Mouse (Mus musculus): Measurements from ENCODE around the gene Clasp1. TPM values are rescaled to one million over a fixed set of nuclear protein-coding genes. Genes with fewer than 3 reads are reported as not detected.

Gene Clasp1
- polyA plus RNA-seq, 1 experiment from 2014 or later = 24.9 TPM

DNA sequence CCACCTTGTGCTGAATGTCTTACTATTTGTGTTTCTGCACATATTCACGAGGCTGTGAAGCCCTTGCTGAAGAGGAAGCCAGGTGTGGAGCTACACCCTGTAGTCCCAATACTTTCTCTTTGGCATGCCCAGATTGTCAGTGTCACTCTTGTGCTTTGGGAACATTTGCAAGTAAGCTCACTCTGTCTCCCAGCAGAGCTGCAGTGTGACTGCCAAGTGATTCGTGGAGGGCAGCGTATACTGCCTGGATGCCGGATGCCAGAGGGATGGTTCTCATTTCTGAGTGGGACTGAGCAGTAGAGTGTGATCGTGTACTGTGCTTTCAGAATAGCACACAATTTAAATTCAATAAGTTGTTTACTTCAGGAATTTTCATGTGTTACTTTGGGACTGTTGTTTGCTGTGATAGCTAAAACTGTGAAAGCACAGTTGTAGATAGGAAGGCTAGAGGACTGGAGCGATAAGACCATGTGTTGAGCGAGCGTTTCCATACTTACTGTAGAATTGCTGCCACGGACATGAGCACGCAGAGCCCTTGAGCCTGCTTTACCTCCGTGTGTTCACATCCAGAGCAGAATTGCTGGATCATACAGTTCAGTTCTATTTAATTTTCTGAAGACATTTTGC lies 68.5 kb downstream of the Clasp1 start:
- 0 out of 2 replicates have a peak overlapping the region, but pooled peaks have one; percentile 11 for H3K9ac ChIP-seq (ENCODE audit: low read depth, low read length)
- WGBS = 54% methylated on average over 11 of the region's 11 CpGs
- H3K4me2 ChIP-seq (ENCODE audit: low read depth, low read length) = peak overlapping the region; percentile 15; the same call in 1 of the 2 replicates
- no peak overlapping the region for H3K4me3 ChIP-seq (ENCODE audit: low read length)
- H3K27ac ChIP-seq (ENCODE audit: low read length) = peak overlapping the region; percentile 47; the same call in 1 of the 2 replicates
- no peaks in the 10 kb centered on the region for H3K9me3 ChIP-seq (ENCODE audit: control insufficient read depth, low read length)
- peaks cover 27% of the 10 kb centered on the region for H3K4me1 ChIP-seq (ENCODE audit: control insufficient read depth, insufficient read depth, low read length)
- no peaks in the 10 kb centered on the region for H3K27me3 ChIP-seq (replicated peaks; ENCODE audit: control insufficient read depth, insufficient read depth, low read length)
- ATAC-seq = no peak
- H3K36me3 ChIP-seq (ENCODE audit: control insufficient read depth, insufficient read depth, low read length) = no peaks in the 10 kb centered on the region

GRCm38 (mm10) chr1:118457883-118458259 lies 69.0 kb downstream of the Clasp1 start:
- H3K27ac ChIP-seq (ENCODE audit: low read length) = peak overlapping the region; percentile 47
- WGBS = 61% methylated on average over 1 of the region's 1 CpGs
- H3K4me2 ChIP-seq (ENCODE audit: low read depth, low read length) = peak overlapping the region; percentile 15; the same call in 1 of the 2 replicates
- H3K36me3 ChIP-seq (ENCODE audit: control insufficient read depth, insufficient read depth, low read length) = no peaks in the 10 kb centered on the region
- no peaks in the 10 kb centered on the region for H3K9me3 ChIP-seq (ENCODE audit: control insufficient read depth, low read length)
- H3K27me3 ChIP-seq (replicated peaks; ENCODE audit: control insufficient read depth, insufficient read depth, low read length) = no peaks in the 10 kb centered on the region
- ATAC-seq = no peak
- no peak overlapping the region for H3K4me3 ChIP-seq (ENCODE audit: low read length)
- H3K4me1 ChIP-seq (ENCODE audit: control insufficient read depth, insufficient read depth, low read length) = peaks cover 27% of the 10 kb centered on the region
- H3K9ac ChIP-seq (ENCODE audit: low read depth, low read length) = no peak overlapping the region

GRCm38 (mm10) chr1:118458279-118458678 lies 69.4 kb downstream of the Clasp1 start:
- Histone ChIP-seq H3K4me1 (ENCODE audit: control insufficient read depth, insufficient read depth, low read length) (peaks cover 27% of the 10 kb centered on the region), H3K27me3 (replicated peaks; ENCODE audit: control insufficient read depth, insufficient read depth, low read length) (no peaks in the 10 kb centered on the region), H3K36me3 (ENCODE audit: control insufficient read depth, insufficient read depth, low read length) (no peaks in the 10 kb centered on the region), H3K4me2 (ENCODE audit: low read depth, low read length) (peak overlapping the region; percentile 64), H3K9me3 (ENCODE audit: control insufficient read depth, low read length) (no peaks in the 10 kb centered on the region), H3K9ac (ENCODE audit: low read depth, low read length) (no peak overlapping the region), H3K4me3 (ENCODE audit: low read length) (no peak overlapping the region; the same call in 1 of the 2 replicates), H3K27ac (ENCODE audit: low read length) (peak overlapping the region; percentile 47)
- WGBS = 38% methylated on average over 3 of the region's 3 CpGs
- peak; percentile 26; the same call in 1 of the 2 replicates for ATAC-seq

- no peaks in the 10 kb centered on the region; the same call in 1 of the 2 replicates for H3K36me3 ChIP-seq (ENCODE audit: control insufficient read depth, insufficient read depth, low read length)
- no peaks in the 10 kb centered on the region for H3K27me3 ChIP-seq (replicated peaks; ENCODE audit: control insufficient read depth, insufficient read depth, low read length)
- peak overlapping the region; percentile 64 for H3K4me2 ChIP-seq (ENCODE audit: low read depth, low read length)
- peaks cover 27% of the 10 kb centered on the region for H3K4me1 ChIP-seq (ENCODE audit: control insufficient read depth, insufficient read depth, low read length)
- H3K4me3 ChIP-seq (ENCODE audit: low read length) = peak overlapping the region; percentile 64
- no peaks in the 10 kb centered on the region for H3K9me3 ChIP-seq (ENCODE audit: control insufficient read depth, low read length)
- H3K9ac ChIP-seq (ENCODE audit: low read depth, low read length) = peak overlapping the region; percentile 73
- 1% methylated on average over 53 of the region's 53 CpGs for WGBS
- peak; percentile 96 for ATAC-seq
- H3K27ac ChIP-seq (ENCODE audit: low read length) = peak overlapping the region; percentile 97
Measured at GRCm38 (mm10) chr1:118458963-118459920, 70.4 kb downstream of the Clasp1 start.

GRCm38 (mm10) chr1:118460716-118461115 lies 71.9 kb downstream of the Clasp1 start:
- Histone ChIP-seq H3K9ac (ENCODE audit: low read depth, low read length) (no peak overlapping the region), H3K27ac (ENCODE audit: low read length) (no peak overlapping the region), H3K36me3 (ENCODE audit: control insufficient read depth, insufficient read depth, low read length) (peaks cover 8% of the 10 kb centered on the region; the same call in 1 of the 2 replicates), H3K4me2 (ENCODE audit: low read depth, low read length) (no peak overlapping the region), H3K4me3 (ENCODE audit: low read length) (no peak overlapping the region), H3K4me1 (ENCODE audit: control insufficient read depth, insufficient read depth, low read length) (peaks cover 27% of the 10 kb centered on the region), H3K9me3 (ENCODE audit: control insufficient read depth, low read length) (no peaks in the 10 kb centered on the region; the same call in 1 of the 2 replicates), H3K27me3 (replicated peaks; ENCODE audit: control insufficient read depth, insufficient read depth, low read length) (no peaks in the 10 kb centered on the region)
- ATAC-seq = no peak
- 88% methylated on average over 5 of the region's 5 CpGs for WGBS

DNA sequence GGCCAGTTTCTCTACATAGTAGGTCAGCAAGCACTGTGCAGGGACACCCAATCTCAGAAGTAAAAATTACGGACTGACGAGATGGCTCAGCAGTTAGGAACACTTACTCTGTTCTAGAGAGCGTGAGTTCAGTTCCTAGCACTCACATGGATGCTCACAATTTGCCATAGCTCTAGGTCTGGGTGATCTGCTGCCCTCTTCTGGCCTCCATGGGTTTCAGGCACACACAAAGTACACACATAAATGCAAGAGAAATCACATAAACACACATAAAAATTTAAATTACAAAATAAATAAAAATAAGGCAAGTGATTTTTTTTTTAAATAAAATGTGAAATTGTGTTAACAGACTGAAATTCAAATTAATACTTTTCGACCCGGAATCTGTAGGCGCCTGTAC lies 77.2 kb downstream of the Clasp1 start:
- peaks cover 12% of the 10 kb centered on the region for H3K36me3 ChIP-seq (ENCODE audit: control insufficient read depth, insufficient read depth, low read length)
- WGBS = 95% methylated on average over 6 of the region's 6 CpGs
- H3K4me1 ChIP-seq (ENCODE audit: control insufficient read depth, insufficient read depth, low read length) = no peaks in the 10 kb centered on the region
- H3K27ac ChIP-seq (ENCODE audit: low read length) = no peak overlapping the region
- no peak overlapping the region for H3K4me3 ChIP-seq (ENCODE audit: low read length)
- H3K9me3 ChIP-seq (ENCODE audit: control insufficient read depth, low read length) = no peaks in the 10 kb centered on the region; the same call in 1 of the 2 replicates
- no peaks in the 10 kb centered on the region for H3K27me3 ChIP-seq (replicated peaks; ENCODE audit: control insufficient read depth, insufficient read depth, low read length)
- no peak overlapping the region for H3K9ac ChIP-seq (ENCODE audit: low read depth, low read length)
- H3K4me2 ChIP-seq (ENCODE audit: low read depth, low read length) = no peak overlapping the region
- ATAC-seq = no peak

DNA sequence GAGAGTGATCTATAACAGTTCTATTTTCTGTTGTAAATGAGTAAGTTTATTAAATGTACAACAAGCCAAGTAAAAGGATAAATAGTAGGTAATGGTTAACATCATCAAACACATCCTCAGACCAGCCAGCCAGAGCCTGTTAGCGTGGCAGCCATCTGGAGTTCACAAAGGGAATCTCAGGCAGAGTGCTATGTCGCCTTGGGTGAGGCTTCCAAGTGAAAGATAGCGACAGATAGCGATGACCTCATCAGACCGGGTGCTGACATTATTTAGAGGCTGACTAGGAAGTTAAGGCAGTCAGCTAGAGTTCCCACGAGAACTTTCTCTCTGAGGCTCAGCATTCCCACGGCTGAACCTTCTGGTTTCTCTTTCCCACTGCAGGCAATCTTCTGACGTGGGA lies 83.5 kb downstream of the Clasp1 start:
- Histone ChIP-seq H3K27ac (ENCODE audit: low read length) (no peak overlapping the region), H3K9me3 (ENCODE audit: control insufficient read depth, low read length) (no peaks in the 10 kb centered on the region), H3K4me1 (ENCODE audit: control insufficient read depth, insufficient read depth, low read length) (no peaks in the 10 kb centered on the region; the same call in 1 of the 2 replicates), H3K27me3 (replicated peaks; ENCODE audit: control insufficient read depth, insufficient read depth, low read length) (no peaks in the 10 kb centered on the region), H3K36me3 (ENCODE audit: control insufficient read depth, insufficient read depth, low read length) (no peaks in the 10 kb centered on the region), H3K4me2 (ENCODE audit: low read depth, low read length) (no peak overlapping the region), H3K9ac (ENCODE audit: low read depth, low read length) (no peak overlapping the region), H3K4me3 (ENCODE audit: low read length) (no peak overlapping the region)
- WGBS = 68% methylated on average over 8 of the region's 8 CpGs
- ATAC-seq = no peak

DNA sequence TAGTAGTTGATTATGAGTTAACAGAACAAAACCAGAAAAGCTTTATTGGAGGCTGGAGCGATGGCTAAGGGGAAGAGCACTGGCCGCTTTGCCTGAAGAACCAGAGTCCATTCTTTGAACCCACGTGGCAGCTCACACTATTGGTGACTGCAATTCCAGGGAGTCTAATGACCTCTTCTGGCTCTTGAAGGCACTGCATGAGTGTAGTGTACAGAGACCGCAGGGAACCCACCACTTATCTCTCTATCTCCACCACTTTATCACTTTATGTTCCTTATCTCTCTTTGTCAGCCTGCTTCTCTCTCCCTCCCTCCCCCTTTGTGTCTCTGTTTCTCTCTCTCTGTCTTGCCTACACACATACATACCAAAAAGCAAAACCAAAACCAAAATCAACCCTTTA lies 88.1 kb downstream of the Clasp1 start:
- ATAC-seq = peak; percentile 87
- Histone ChIP-seq H3K9me3 (ENCODE audit: control insufficient read depth, low read length) (no peaks in the 10 kb centered on the region), H3K36me3 (ENCODE audit: control insufficient read depth, insufficient read depth, low read length) (no peaks in the 10 kb centered on the region), H3K9ac (ENCODE audit: low read depth, low read length) (no peak overlapping the region), H3K4me2 (ENCODE audit: low read depth, low read length) (no peak overlapping the region), H3K4me3 (ENCODE audit: low read length) (no peak overlapping the region), H3K4me1 (ENCODE audit: control insufficient read depth, insufficient read depth, low read length) (no peaks in the 10 kb centered on the region; the same call in 1 of the 2 replicates), H3K27ac (ENCODE audit: low read length) (no peak overlapping the region), H3K27me3 (replicated peaks; ENCODE audit: control insufficient read depth, insufficient read depth, low read length) (no peaks in the 10 kb centered on the region)
- 32% methylated on average over 4 of the region's 4 CpGs for WGBS

DNA sequence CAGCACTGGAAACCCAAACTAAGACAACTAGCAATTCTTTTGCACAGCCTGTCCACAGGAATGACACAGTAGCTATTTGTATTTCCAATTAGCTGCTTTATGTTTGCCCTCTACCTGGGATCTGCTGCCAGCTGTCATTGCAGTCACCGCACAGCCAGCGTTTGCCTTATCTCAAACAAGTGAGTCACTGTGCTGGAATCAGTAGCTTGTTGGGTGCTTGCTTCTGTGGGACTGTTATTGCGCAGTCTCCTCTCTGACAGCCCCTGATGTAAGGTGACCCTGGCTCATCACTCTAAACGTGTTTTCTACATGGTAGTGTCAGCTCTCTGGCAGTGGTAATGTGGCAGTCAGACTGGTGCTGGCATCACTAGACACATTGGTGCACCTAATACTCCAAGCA lies 90.4 kb downstream of the Clasp1 start:
- H3K9me3 ChIP-seq (ENCODE audit: control insufficient read depth, low read length) = no peaks in the 10 kb centered on the region
- H3K27me3 ChIP-seq (replicated peaks; ENCODE audit: control insufficient read depth, insufficient read depth, low read length) = no peaks in the 10 kb centered on the region
- H3K4me3 ChIP-seq (ENCODE audit: low read length) = no peak overlapping the region
- H3K9ac ChIP-seq (ENCODE audit: low read depth, low read length) = no peak overlapping the region
- no peaks in the 10 kb centered on the region; the same call in 1 of the 2 replicates for H3K4me1 ChIP-seq (ENCODE audit: control insufficient read depth, insufficient read depth, low read length)
- no peak overlapping the region for H3K27ac ChIP-seq (ENCODE audit: low read length)
- no peak overlapping the region for H3K4me2 ChIP-seq (ENCODE audit: low read depth, low read length)
- 65% methylated on average over 4 of the region's 4 CpGs for WGBS
- no peak for ATAC-seq
- H3K36me3 ChIP-seq (ENCODE audit: control insufficient read depth, insufficient read depth, low read length) = no peaks in the 10 kb centered on the region
